Mouse (Mus musculus): ENCODE measurements at regions not wholly inside any gene's neighbourhood (a gene's known extent, or its start where the extent isn't known, plus 50 kb on each side); places are given as distances from the start of the nearest gene placed in this dataset.

- ATAC-seq (ENCODE audit: low FRiP score, low TSS enrichment): no peak
- H3K36me3 ChIP-seq (ENCODE audit: control insufficient read depth, insufficient read depth, low read length): no peaks in the 10 kb centered on the region
- no peaks in the 10 kb centered on the region for H3K27me3 ChIP-seq (ENCODE audit: control insufficient read depth, insufficient read depth, low read length)
- no peak overlapping the region for H3K27ac ChIP-seq (ENCODE audit: low read depth, low read length)
- H3K9me3 ChIP-seq (ENCODE audit: control insufficient read depth, low read length): no peaks in the 10 kb centered on the region
- H3K4me1 ChIP-seq (ENCODE audit: control insufficient read depth, insufficient read depth, low read length): no peaks in the 10 kb centered on the region
- H3K4me2 ChIP-seq (replicated peaks; ENCODE audit: low read depth, low read length): no peak overlapping the region
- no peak overlapping the region for H3K4me3 ChIP-seq (ENCODE audit: low read length)
- no peak overlapping the region for H3K9ac ChIP-seq (ENCODE audit: low read depth, low read length)
Measured at GRCm38 (mm10) chr2:78983347-78983746, 115.4 kb downstream of the Ube2e3 start.

GRCm38 (mm10) chr2:78983944-78984498 is 116.1 kb downstream of the Ube2e3 start:
- no peaks in the 10 kb centered on the region for H3K27me3 ChIP-seq (ENCODE audit: control insufficient read depth, insufficient read depth, low read length)
- no peak overlapping the region for H3K4me2 ChIP-seq (replicated peaks; ENCODE audit: low read depth, low read length)
- H3K36me3 ChIP-seq (ENCODE audit: control insufficient read depth, insufficient read depth, low read length): no peaks in the 10 kb centered on the region
- no peak overlapping the region for H3K27ac ChIP-seq (ENCODE audit: low read depth, low read length)
- H3K4me3 ChIP-seq (ENCODE audit: low read length): no peak overlapping the region
- WGBS: 61% methylated on average over 5 of the region's 5 CpGs
- ATAC-seq (ENCODE audit: low FRiP score, low TSS enrichment): no peak
- H3K4me1 ChIP-seq (ENCODE audit: control insufficient read depth, insufficient read depth, low read length): no peaks in the 10 kb centered on the region
- no peak overlapping the region for H3K9ac ChIP-seq (ENCODE audit: low read depth, low read length)
- no peaks in the 10 kb centered on the region for H3K9me3 ChIP-seq (ENCODE audit: control insufficient read depth, low read length)

GRCm38 (mm10) chr2:78986984-78987383 is 119.1 kb downstream of the Ube2e3 start:
- no peak overlapping the region for H3K27ac ChIP-seq (ENCODE audit: low read depth, low read length)
- no peak overlapping the region for H3K4me3 ChIP-seq (ENCODE audit: low read length)
- no peak overlapping the region for H3K9ac ChIP-seq (ENCODE audit: low read depth, low read length)
- H3K36me3 ChIP-seq (ENCODE audit: control insufficient read depth, insufficient read depth, low read length): no peaks in the 10 kb centered on the region
- H3K27me3 ChIP-seq (ENCODE audit: control insufficient read depth, insufficient read depth, low read length): no peaks in the 10 kb centered on the region
- 87% methylated on average over 7 of the region's 7 CpGs for WGBS
- no peaks in the 10 kb centered on the region for H3K9me3 ChIP-seq (ENCODE audit: control insufficient read depth, low read length)
- no peak for ATAC-seq (ENCODE audit: low FRiP score, low TSS enrichment)
- H3K4me1 ChIP-seq (ENCODE audit: control insufficient read depth, insufficient read depth, low read length): 0 out of 2 replicates have a peak, but pooled peaks cover 3% of the 10 kb centered on the region
- no peak overlapping the region for H3K4me2 ChIP-seq (replicated peaks; ENCODE audit: low read depth, low read length)

GRCm38 (mm10) chr2:78987388-78987787 is 119.5 kb downstream of the Ube2e3 start:
- no peak overlapping the region for H3K9ac ChIP-seq (ENCODE audit: low read depth, low read length)
- H3K4me1 ChIP-seq (ENCODE audit: control insufficient read depth, insufficient read depth, low read length): 0 out of 2 replicates have a peak, but pooled peaks cover 3% of the 10 kb centered on the region
- no peak overlapping the region for H3K4me3 ChIP-seq (ENCODE audit: low read length)
- no peak overlapping the region for H3K4me2 ChIP-seq (replicated peaks; ENCODE audit: low read depth, low read length)
- ATAC-seq (ENCODE audit: low FRiP score, low TSS enrichment): no peak
- H3K27me3 ChIP-seq (ENCODE audit: control insufficient read depth, insufficient read depth, low read length): no peaks in the 10 kb centered on the region
- WGBS: 96% methylated on average over 3 of the region's 3 CpGs
- no peaks in the 10 kb centered on the region for H3K36me3 ChIP-seq (ENCODE audit: control insufficient read depth, insufficient read depth, low read length)
- no peaks in the 10 kb centered on the region for H3K9me3 ChIP-seq (ENCODE audit: control insufficient read depth, low read length)
- no peak overlapping the region for H3K27ac ChIP-seq (ENCODE audit: low read depth, low read length)

GRCm38 (mm10) chr2:78988224-78988623 is 120.3 kb downstream of the Ube2e3 start:
- whole genome bisulfite sequencing: 76% methylated on average over 2 of the region's 2 CpGs
- no peaks in the 10 kb centered on the region for H3K9me3 ChIP-seq (ENCODE audit: control insufficient read depth, low read length)
- H3K36me3 ChIP-seq (ENCODE audit: control insufficient read depth, insufficient read depth, low read length): no peaks in the 10 kb centered on the region
- 0 out of 2 replicates have a peak, but pooled peaks cover 3% of the 10 kb centered on the region for H3K4me1 ChIP-seq (ENCODE audit: control insufficient read depth, insufficient read depth, low read length)
- no peak overlapping the region for H3K9ac ChIP-seq (ENCODE audit: low read depth, low read length)
- H3K4me3 ChIP-seq (ENCODE audit: low read length): no peak overlapping the region
- no peak overlapping the region for H3K27ac ChIP-seq (ENCODE audit: low read depth, low read length)
- H3K4me2 ChIP-seq (replicated peaks; ENCODE audit: low read depth, low read length): no peak overlapping the region
- ATAC-seq (ENCODE audit: low FRiP score, low TSS enrichment): no peak
- H3K27me3 ChIP-seq (ENCODE audit: control insufficient read depth, insufficient read depth, low read length): no peaks in the 10 kb centered on the region

- 83% methylated on average over 3 of the region's 3 CpGs for WGBS
- H3K27ac ChIP-seq (ENCODE audit: low read depth, low read length): no peak overlapping the region
Measured at GRCm38 (mm10) chr2:78994800-78995555, 127.1 kb downstream of the Ube2e3 start.

GRCm38 (mm10) chr2:78998637-78999036 is 130.7 kb downstream of the Ube2e3 start:
- no peaks in the 10 kb centered on the region for H3K36me3 ChIP-seq (ENCODE audit: control insufficient read depth, insufficient read depth, low read length)
- H3K9ac ChIP-seq (ENCODE audit: low read depth, low read length): no peak overlapping the region
- ATAC-seq (ENCODE audit: low FRiP score, low TSS enrichment): no peak
- no peaks in the 10 kb centered on the region for H3K9me3 ChIP-seq (ENCODE audit: control insufficient read depth, low read length)
- H3K4me3 ChIP-seq (ENCODE audit: low read length): no peak overlapping the region
- no peak overlapping the region for H3K27ac ChIP-seq (ENCODE audit: low read depth, low read length)
- H3K4me2 ChIP-seq (replicated peaks; ENCODE audit: low read depth, low read length): no peak overlapping the region
- 93% methylated on average over 8 of the region's 8 CpGs for WGBS
- no peaks in the 10 kb centered on the region for H3K27me3 ChIP-seq (ENCODE audit: control insufficient read depth, insufficient read depth, low read length)
- H3K4me1 ChIP-seq (ENCODE audit: control insufficient read depth, insufficient read depth, low read length): peaks cover 3% of the 10 kb centered on the region; the same call in 1 of the 2 replicates

More at GRCm38 (mm10) chr2:78994800-78995555, 127.1 kb downstream of the Ube2e3 start:
- peaks cover 6% of the 10 kb centered on the region; the same call in 1 of the 2 replicates for H3K4me1 ChIP-seq (ENCODE audit: control insufficient read depth, insufficient read depth, low read length)
- ATAC-seq (ENCODE audit: low FRiP score, low TSS enrichment): no peak
- H3K9ac ChIP-seq (ENCODE audit: low read depth, low read length): no peak overlapping the region
- no peak overlapping the region for H3K4me2 ChIP-seq (replicated peaks; ENCODE audit: low read depth, low read length)
- no peaks in the 10 kb centered on the region for H3K36me3 ChIP-seq (ENCODE audit: control insufficient read depth, insufficient read depth, low read length)
- H3K9me3 ChIP-seq (ENCODE audit: control insufficient read depth, low read length): no peaks in the 10 kb centered on the region
- H3K27me3 ChIP-seq (ENCODE audit: control insufficient read depth, insufficient read depth, low read length): no peaks in the 10 kb centered on the region
- no peak overlapping the region for H3K4me3 ChIP-seq (ENCODE audit: low read length)

- Histone ChIP-seq H3K4me2 (replicated peaks; ENCODE audit: low read depth, low read length) (no peak overlapping the region), H3K9me3 (ENCODE audit: control insufficient read depth, low read length) (no peaks in the 10 kb centered on the region), H3K9ac (ENCODE audit: low read depth, low read length) (no peak overlapping the region), H3K27me3 (ENCODE audit: control insufficient read depth, insufficient read depth, low read length) (no peaks in the 10 kb centered on the region), H3K4me1 (ENCODE audit: control insufficient read depth, insufficient read depth, low read length) (peaks cover 3% of the 10 kb centered on the region; the same call in 1 of the 2 replicates), H3K4me3 (ENCODE audit: low read length) (no peak overlapping the region), H3K27ac (ENCODE audit: low read depth, low read length) (no peak overlapping the region), H3K36me3 (ENCODE audit: control insufficient read depth, insufficient read depth, low read length) (no peaks in the 10 kb centered on the region)
- WGBS: 85% methylated on average over 4 of the region's 4 CpGs
- no peak for ATAC-seq (ENCODE audit: low FRiP score, low TSS enrichment)
Measured at GRCm38 (mm10) chr2:78999410-78999809, 131.5 kb downstream of the Ube2e3 start.

- Histone ChIP-seq H3K9me3 (ENCODE audit: control insufficient read depth, low read length) (no peaks in the 10 kb centered on the region), H3K27ac (ENCODE audit: low read depth, low read length) (no peak overlapping the region), H3K4me2 (replicated peaks; ENCODE audit: low read depth, low read length) (no peak overlapping the region), H3K27me3 (ENCODE audit: control insufficient read depth, insufficient read depth, low read length) (no peaks in the 10 kb centered on the region), H3K4me1 (ENCODE audit: control insufficient read depth, insufficient read depth, low read length) (no peaks in the 10 kb centered on the region), H3K4me3 (ENCODE audit: low read length) (no peak overlapping the region), H3K36me3 (ENCODE audit: control insufficient read depth, insufficient read depth, low read length) (no peaks in the 10 kb centered on the region), H3K9ac (ENCODE audit: low read depth, low read length) (no peak overlapping the region)
- 65% methylated on average over 1 of the region's 1 CpGs for WGBS
- no peak for ATAC-seq (ENCODE audit: low FRiP score, low TSS enrichment)
Measured at GRCm38 (mm10) chr2:79004862-79005261, 136.9 kb downstream of the Ube2e3 start.

All from kidney, embryonic 14.5 days (tissue).